Mouse (Mus musculus) left cerebral cortex, postnatal 10 days (tissue): ENCODE measurements around the gene Hoxa13. TPM values are rescaled to one million over a fixed set of nuclear protein-coding genes. Genes with fewer than 3 reads are reported as not detected.

Source experiments
- DNase-seq, 2 experiments: peaks; one replicate each; pipeline ENCODE4 v3.0.0; 2021 to 2022; ENCODE audit warnings: low spot score in 2 of 2, mixed read lengths in 1 of 2; ENCODE audit errors: extremely low spot score in 1 of 2
- intact Hi-C: fragments of 180-260 bp; cut with DNase I; formaldehyde crosslinking; loops from one replicate; pipeline ENCODE4 v1.15.1; 2025
- total RNA-seq, 2 experiments: library from RNA; stranded (reverse); gene quantifications; 2 replicates each; pipeline ENCODE4 v1.2.3; 2021

Gene Hoxa13
- total RNA-seq, 2 experiments from 2014 or later: not detected

GRCm38 (mm10) chr6:52220003-52220864, 40.4 kb downstream of the Hoxa13 start:
- DNase-seq: no peak
- intact Hi-C loops: loop anchor here (2.0 to 10.0 kb wide), 3 partner anchors 348 to 1405 kb away; no protein-coding TSS in a partner anchor

GRCm38 (mm10) chr6:52219234-52219942, 41.3 kb downstream of the Hoxa13 start:
- intact Hi-C loops: loop anchor here (5.0 kb wide), 1 partner anchor 1037 kb away; no protein-coding TSS in a partner anchor
- no peak for DNase-seq

GRCm38 (mm10) chr6:52218643-52219215, 42.0 kb downstream of the Hoxa13 start:
- DNase-seq: no peak
- intact Hi-C loops: loop anchor here (5.0 kb wide), 1 partner anchor 1036 kb away; no protein-coding TSS in a partner anchor

GRCm38 (mm10) chr6:52217895-52218642, 42.6 kb downstream of the Hoxa13 start:
- no peak for DNase-seq
- intact Hi-C loops: loop anchor here (5.0 kb wide), 1 partner anchor 1036 kb away; no protein-coding TSS in a partner anchor

GRCm38 (mm10) chr6:52217459-52217768, 43.3 kb downstream of the Hoxa13 start:
- DNase-seq: no peak
- intact Hi-C loops: loop anchor here (5.0 kb wide), 1 partner anchor 1035 kb away; no protein-coding TSS in a partner anchor

- intact Hi-C loops: loop anchor here (5.0 kb wide), 1 partner anchor 1035 kb away; no protein-coding TSS in a partner anchor
- no peak for DNase-seq
Observed at GRCm38 (mm10) chr6:52216691-52217458, 43.8 kb downstream of the Hoxa13 start.

GRCm38 (mm10) chr6:52215771-52216535, 44.7 kb downstream of the Hoxa13 start:
- no peak for DNase-seq
- intact Hi-C loops: loop anchor here (5.0 kb wide), 1 partner anchor 1034 kb away; no protein-coding TSS in a partner anchor

GRCm38 (mm10) chr6:52215070-52215469, 45.6 kb downstream of the Hoxa13 start:
- DNase-seq: no peak
- intact Hi-C loops: loop anchor here (5.0 kb wide), 1 partner anchor 1033 kb away; no protein-coding TSS in a partner anchor

GRCm38 (mm10) chr6:52214271-52214670, 46.4 kb downstream of the Hoxa13 start:
- intact Hi-C loops: no loop called here

GRCm38 (mm10) chr6:52213119-52213986, 47.3 kb downstream of the Hoxa13 start, which contains the start of the genes Hoxa3 and Gm28308:
TSS of gene Hoxa3 (minus strand) at chr6:52213336.
TSS of gene Gm28308 (minus strand) at chr6:52213339.
- intact Hi-C loops: no loop called here
- DNase-seq: no peak

More at GRCm38 (mm10) chr6:52214271-52214670, 46.4 kb downstream of the Hoxa13 start:
- no peak for DNase-seq

- no peak for DNase-seq
- intact Hi-C loops: no loop called here
Observed at GRCm38 (mm10) chr6:52212556-52213118, 48.0 kb downstream of the Hoxa13 start.

GRCm38 (mm10) chr6:52211961-52212360, 48.7 kb downstream of the Hoxa13 start:
- intact Hi-C loops: no loop called here
- DNase-seq: no peak

- peak in 1 of 2 experiments; percentile 72 for DNase-seq
- intact Hi-C loops: no loop called here
Observed at GRCm38 (mm10) chr6:52211170-52211935, 49.3 kb downstream of the Hoxa13 start.

GRCm38 (mm10) chr6:52209685-52210046, 51.0 kb downstream of the Hoxa13 start:
- intact Hi-C loops: no loop called here
- DNase-seq: no peak
